In genomic region chr16:92740541-92740940, GRCm38 (mm10) we compare ENCODE assay signal across 14 mouse cellular contexts.
"Had no signal": no experiment of that assay in that cellular context is flagged by ENCODE, and none has a peak within 500 bp of the region (broad histone marks: within the 10 kb centered on the region; RNA-seq: fewer than 3 reads in every experiment).

No protein-coding gene starts in this region.

- H3K4me1 ChIP-seq: kidney, embryonic 15.5 days; midbrain, embryonic 12.5 days; midbrain, embryonic 15.5 days; neural tube, embryonic 12.5 days had no signal

- H3K27me3 ChIP-seq: liver, embryonic 13.5 days; midbrain, embryonic 12.5 days; midbrain, embryonic 15.5 days; neural tube, embryonic 12.5 days; neural tube, embryonic 15.5 days had no signal

- H3K9ac ChIP-seq: kidney, embryonic 15.5 days; liver, embryonic 13.5 days; midbrain, embryonic 12.5 days; midbrain, embryonic 15.5 days; neural tube, embryonic 12.5 days; neural tube, embryonic 15.5 days had no signal

- H3K4me2 ChIP-seq: kidney, embryonic 15.5 days; liver, embryonic 13.5 days; midbrain, embryonic 12.5 days; midbrain, embryonic 15.5 days; neural tube, embryonic 12.5 days; neural tube, embryonic 15.5 days had no signal

- H3K4me3 ChIP-seq: kidney, embryonic 15.5 days; left cerebral cortex, adult 2 months; liver, embryonic 13.5 days; midbrain, embryonic 12.5 days; midbrain, embryonic 15.5 days; neural tube, embryonic 12.5 days; neural tube, embryonic 15.5 days had no signal

- ATAC-seq: midbrain, embryonic 15.5 days had no signal

- H3K9me3 ChIP-seq: kidney, embryonic 15.5 days; liver, embryonic 13.5 days; midbrain, embryonic 12.5 days; midbrain, embryonic 15.5 days; neural tube, embryonic 12.5 days; neural tube, embryonic 15.5 days had no signal

- H3K36me3 ChIP-seq: kidney, embryonic 15.5 days; liver, embryonic 13.5 days; midbrain, embryonic 12.5 days; midbrain, embryonic 15.5 days; neural tube, embryonic 12.5 days; neural tube, embryonic 15.5 days had no signal

- H3K27ac ChIP-seq: kidney, embryonic 15.5 days; left cerebral cortex, adult 2 months; liver, embryonic 13.5 days; macrophage; midbrain, embryonic 12.5 days; midbrain, embryonic 15.5 days; neural tube, embryonic 12.5 days; neural tube, embryonic 15.5 days had no signal

- DNase-seq: kidney, postnatal 10 days; kidney, postnatal 36 days; layer of hippocampus, postnatal 36 days; liver, embryonic 13.5 days; lung, adult 2 months; right cerebral cortex, postnatal 25 days; spleen, adult 18-20 months had no signal
